Mouse (Mus musculus) CD4-positive, CD25-positive, alpha-beta regulatory T cell, adult 2 months (primary cell): ENCODE data around the gene Tnxb.

Experiments
- DNase-seq: peaks from one replicate; pipeline ENCODE4 v3.0.0-alpha.2; 2012; ENCODE audit warnings: low read depth, low spot score

Gene Tnxb

GRCm38 (mm10) chr17:34670235-34670634, at the start of gene Tnxb:
Gene Tnxb (plus strand): TSS chr17:34670535.
- no peak for DNase-seq

GRCm38 (mm10) chr17:34621006-34621405, 49.3 kb upstream of the Tnxb start:
- DNase-seq, result no peak

- DNase-seq, result no peak
Observed at GRCm38 (mm10) chr17:34623161-34623560, 47.2 kb upstream of the Tnxb start.

GRCm38 (mm10) chr17:34624981-34625380, 45.4 kb upstream of the Tnxb start:
- no peak for DNase-seq

GRCm38 (mm10) chr17:34626062-34626772, 44.1 kb upstream of the Tnxb start:
- DNase-seq, result no peak

GRCm38 (mm10) chr17:34626773-34627092, 43.6 kb upstream of the Tnxb start:
- peak; percentile 64 for DNase-seq

GRCm38 (mm10) chr17:34627093-34627942, 43.0 kb upstream of the Tnxb start:
- peak; percentile 87 for DNase-seq

GRCm38 (mm10) chr17:34627943-34628643, 42.2 kb upstream of the Tnxb start, which contains the start of gene Ppt2:
Gene Ppt2 (minus strand): TSS chr17:34628510.
- DNase-seq, result peak; percentile 52

- peak; percentile 47 for DNase-seq
Observed at GRCm38 (mm10) chr17:34628644-34628967, 41.7 kb upstream of the Tnxb start.

GRCm38 (mm10) chr17:34629221-34629751, 41.0 kb upstream of the Tnxb start, which contains the start of gene Prrt1:
Gene Prrt1 (plus strand): TSS chr17:34629533.
- peak; percentile 51 for DNase-seq

GRCm38 (mm10) chr17:34629796-34630603, 40.3 kb upstream of the Tnxb start:
- DNase-seq, result peak; percentile 69

GRCm38 (mm10) chr17:34630761-34631301, 39.5 kb upstream of the Tnxb start:
- DNase-seq, result peak; percentile 43

- no peak for DNase-seq
Observed at GRCm38 (mm10) chr17:34631647-34632046, 38.7 kb upstream of the Tnxb start.

GRCm38 (mm10) chr17:34632261-34632691, 38.1 kb upstream of the Tnxb start:
- peak; percentile 79 for DNase-seq

- no peak for DNase-seq
Observed at GRCm38 (mm10) chr17:34635671-34636070, 34.7 kb upstream of the Tnxb start.

- no peak for DNase-seq
Observed at GRCm38 (mm10) chr17:34637459-34637858, 32.9 kb upstream of the Tnxb start.

- DNase-seq, result no peak
Observed at GRCm38 (mm10) chr17:34639461-34640255, 30.7 kb upstream of the Tnxb start.

- no peak for DNase-seq
Observed at GRCm38 (mm10) chr17:34640778-34641601, 29.3 kb upstream of the Tnxb start.

GRCm38 (mm10) chr17:34641945-34642344, 28.4 kb upstream of the Tnxb start:
- no peak for DNase-seq
